Mouse (Mus musculus) spleen, adult 2 months (tissue): ENCODE results near the gene Notch4. TPM values are rescaled to one million over a fixed set of nuclear protein-coding genes. Genes with fewer than 3 reads are reported as not detected.
"Not testable (repeated sequence)": the region's sequence is repeated elsewhere in the genome, so short reads cannot be mapped to it uniquely, and the experiment has no call there.

Source experiments
- DNase-seq, 2 experiments: peaks; one replicate each; pipeline versions ENCODE4 v3.0.0 to v3.0.0-alpha.2; 2012 to 2021; ENCODE audit warnings: low spot score in 2 of 2, low read depth in 1 of 2
- H3K27ac ChIP-seq: fragments of 200-500 bp; 2 replicates; pipeline ENCODE4 v1.5.1; 2012; ENCODE audit warnings: low read length, inconsistent platforms; ENCODE audit not compliant: insufficient read depth
- H3K27me3 ChIP-seq: fragments of 200-500 bp; 2 replicates; pipeline ENCODE4 v1.6.1; 2012; ENCODE audit warnings: mild to moderate bottlenecking, moderate library complexity, low read length, inconsistent platforms; ENCODE audit not compliant: control insufficient read depth, insufficient read depth
- H3K36me3 ChIP-seq: fragments of 200-500 bp; 2 replicates; pipeline ENCODE4 v1.6.1; 2012; ENCODE audit warnings: mild to moderate bottlenecking, low read length, inconsistent platforms; ENCODE audit not compliant: control insufficient read depth, insufficient read depth
- H3K4me1 ChIP-seq: fragments of 200-500 bp; 2 replicates; pipeline ENCODE4 v1.6.1; 2011; ENCODE audit warnings: inconsistent platforms; ENCODE audit not compliant: control insufficient read depth, insufficient read depth, insufficient read length
- H3K4me3 ChIP-seq: fragments of 200-500 bp; 2 replicates; pipeline ENCODE4 v1.5.1; 2011; ENCODE audit warnings: mild to moderate bottlenecking, inconsistent platforms; ENCODE audit not compliant: insufficient read depth, insufficient read length; ENCODE audit errors: extremely low read depth
- CTCF ChIP-seq: fragments of 200-500 bp; IDR thresholded peaks from 2 replicates; pipeline ENCODE4 v1.5.1; 2011; ENCODE audit warnings: mild to moderate bottlenecking, inconsistent platforms; ENCODE audit not compliant: insufficient read depth, insufficient read length, insufficient replicate concordance; ENCODE audit errors: extremely low read depth
- POLR2A ChIP-seq: fragments of 200-500 bp; IDR thresholded peaks from 2 replicates; pipeline ENCODE4 v1.6.1; 2011; ENCODE audit warnings: low read depth, low read length, inconsistent platforms
- WGBS: fragments of 180-500 bp; shearing (Covaris S2); methylation state at CpG from one replicate; pipeline ENCODE4 v1.1.7; 2018; 5-methylcytosine and 5-hydroxymethylcytosine counted together
- polyA plus RNA-seq: library from polyadenylated mRNA; depleted of rRNA; stranded (reverse); fragments of >200 nt; gene quantifications from 2 replicates; pipeline ENCODE4 v1.2.3, GENCODE M21; 2012; rRNA removed

Notch4 gene
- 9.6 and 12.7 TPM in 2 replicates for polyA plus RNA-seq

DNA sequence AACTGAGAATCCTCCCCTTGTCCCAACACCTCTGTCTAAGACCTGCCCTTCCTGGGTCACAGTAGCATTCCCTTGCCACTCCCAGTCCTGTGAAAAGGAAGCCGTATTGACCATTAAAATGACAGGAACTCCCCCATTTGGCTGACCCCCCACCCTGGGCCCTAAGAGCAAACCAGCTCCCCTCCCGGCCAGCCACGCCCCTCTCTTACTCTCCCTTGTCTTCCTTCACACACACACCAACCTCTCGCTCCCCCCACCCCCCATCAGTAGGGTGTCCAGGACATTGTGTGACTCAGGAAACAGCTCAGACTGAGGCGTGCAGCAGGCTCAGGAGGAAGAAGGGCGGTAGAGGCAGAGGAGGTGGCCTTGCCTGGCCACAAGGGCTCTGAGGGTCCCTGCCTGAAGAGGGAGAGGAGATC, at the start of gene Notch4:
TSS of gene Notch4 (plus strand) at position 266 of the 419 bp plus-strand sequence.
- no peak within 1 kb of the TSS for H3K4me3 ChIP-seq
- 13% methylated on average over 6 of the region's 6 CpGs for WGBS
- DNase-seq: no peak
- H3K27ac ChIP-seq: 0 out of 2 replicates have a peak within 1 kb of the TSS, but pooled peaks have one; percentile 8
- H3K36me3 ChIP-seq: no peaks in the 10 kb centered on the region
- TF ChIP-seq POLR2A (no peak), CTCF (no peak)
- no peaks in the 10 kb centered on the region for H3K27me3 ChIP-seq
- H3K4me1 ChIP-seq: peaks cover 2% of the 10 kb centered on the region; the same call in 1 of the 2 replicates

DNA sequence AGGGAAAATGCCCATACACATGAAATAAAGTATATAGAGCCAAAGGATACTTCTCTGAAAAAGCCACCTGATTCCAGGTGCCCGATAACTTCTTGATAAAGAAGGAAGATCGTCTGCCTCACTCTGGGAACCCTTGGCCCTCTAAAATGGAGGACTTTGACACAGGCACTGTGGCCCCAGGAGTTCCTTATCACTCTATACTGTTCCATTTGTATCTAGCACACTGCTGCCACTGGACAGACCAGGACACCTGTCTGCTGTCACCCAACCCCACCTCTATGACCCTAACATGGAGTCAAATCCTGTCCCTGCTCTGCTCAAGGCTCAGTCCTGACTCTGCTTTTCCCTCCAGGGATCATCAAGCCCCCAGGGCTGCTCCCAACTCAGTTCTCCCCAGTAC, 47.6 kb upstream of the Notch4 start:
- Histone ChIP-seq H3K27ac (no peak overlapping the region), H3K27me3 (no peaks in the 10 kb centered on the region), H3K4me3 (no peak overlapping the region), H3K36me3 (no peaks in the 10 kb centered on the region), H3K4me1 (no peaks in the 10 kb centered on the region)
- no peak for DNase-seq
- TF ChIP-seq POLR2A: no peak
- TF ChIP-seq CTCF: no peak
- 84% methylated on average over 2 of the region's 2 CpGs for WGBS

DNA sequence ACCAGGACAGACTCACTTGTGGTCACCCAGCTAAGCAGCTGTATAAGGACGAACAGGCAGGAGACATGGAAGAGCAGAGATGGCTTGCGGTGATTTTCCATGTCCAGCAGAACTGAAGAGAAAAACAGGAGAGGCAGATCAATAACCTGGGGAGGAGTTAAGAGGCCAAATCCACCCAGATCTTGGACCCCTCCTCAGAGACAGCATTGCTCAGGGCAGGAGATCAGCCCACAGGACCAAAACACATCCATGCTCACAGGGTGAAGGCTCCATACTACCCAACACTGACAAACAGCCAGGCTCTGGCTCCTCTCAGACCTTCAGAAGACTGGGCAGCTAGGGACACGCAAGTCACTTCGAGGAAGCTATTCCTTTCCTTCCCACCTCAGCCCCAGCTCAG, 46.8 kb upstream of the Notch4 start, which contains the start of gene Btnl6:
TSS of gene Btnl6 (minus strand) at position 101 of the 400 bp plus-strand sequence.
- WGBS: 90% methylated on average over 4 of the region's 4 CpGs
- H3K4me3 ChIP-seq: no peak within 1 kb of the TSS
- DNase-seq: no peak
- no peak for TF ChIP-seq POLR2A
- no peak for TF ChIP-seq CTCF
- H3K27ac ChIP-seq: no peak within 1 kb of the TSS
- H3K27me3 ChIP-seq: no peaks in the 10 kb centered on the region
- H3K4me1 ChIP-seq: no peaks in the 10 kb centered on the region
- H3K36me3 ChIP-seq: no peaks in the 10 kb centered on the region

DNA sequence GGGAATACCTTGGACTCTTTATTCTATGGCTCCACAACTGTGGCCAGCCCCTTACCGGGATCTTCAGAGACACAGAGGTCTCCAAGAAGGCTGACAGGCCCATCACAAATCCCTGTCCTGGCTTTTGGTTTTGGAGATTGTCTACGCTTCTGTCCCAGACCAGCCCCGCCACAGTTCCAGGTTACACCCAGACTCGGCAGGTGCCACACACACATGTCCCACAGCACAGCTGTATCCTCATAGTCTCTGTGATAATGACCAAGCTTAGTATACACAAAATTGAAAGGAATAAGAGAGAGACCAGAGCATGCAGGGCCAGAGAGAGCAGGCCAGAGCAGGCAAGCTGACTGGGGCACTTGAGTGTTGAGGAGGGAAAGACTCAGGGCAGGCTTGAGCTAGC, 46.3 kb upstream of the Notch4 start:
- Histone ChIP-seq H3K27ac (no peak overlapping the region), H3K4me3 (no peak overlapping the region), H3K4me1 (no peaks in the 10 kb centered on the region), H3K27me3 (no peaks in the 10 kb centered on the region), H3K36me3 (no peaks in the 10 kb centered on the region)
- DNase-seq: no peak
- WGBS: 85% methylated on average over 4 of the region's 4 CpGs
- TF ChIP-seq POLR2A (no peak), CTCF (no peak)

- not testable (repeated sequence) for H3K4me1 ChIP-seq, DNase-seq, H3K27ac ChIP-seq, H3K36me3 ChIP-seq, H3K4me3 ChIP-seq, H3K27me3 ChIP-seq
- WGBS: 60% methylated on average over 3 of the region's 3 CpGs
Measured at GRCm38 (mm10) chr17:34518571-34518970, 45.5 kb upstream of the Notch4 start.

- DNase-seq: no peak
- TF ChIP-seq POLR2A (no peak), CTCF (no peak)
- WGBS: 68% methylated on average over 1 of the region's 1 CpGs
- no peaks in the 10 kb centered on the region for H3K27me3 ChIP-seq
- H3K4me1 ChIP-seq: no peaks in the 10 kb centered on the region
- H3K4me3 ChIP-seq: no peak overlapping the region
- H3K27ac ChIP-seq: no peak overlapping the region
- H3K36me3 ChIP-seq: no peaks in the 10 kb centered on the region
Measured at GRCm38 (mm10) chr17:34519001-34519400, 45.1 kb upstream of the Notch4 start.

- Histone ChIP-seq H3K27me3 (no peaks in the 10 kb centered on the region), H3K36me3 (no peaks in the 10 kb centered on the region), H3K4me3 (no peak overlapping the region), H3K4me1 (no peaks in the 10 kb centered on the region), H3K27ac (no peak overlapping the region)
- WGBS: 83% methylated on average over 3 of the region's 3 CpGs
- no peak for TF ChIP-seq POLR2A
- no peak for TF ChIP-seq CTCF
- no peak for DNase-seq
Measured at GRCm38 (mm10) chr17:34532671-34533070, 31.4 kb upstream of the Notch4 start.

- H3K27me3 ChIP-seq, H3K27ac ChIP-seq, H3K4me3 ChIP-seq, H3K36me3 ChIP-seq, DNase-seq, H3K4me1 ChIP-seq: not testable (repeated sequence)
- WGBS: 91% methylated on average over 13 of the region's 13 CpGs
Measured at GRCm38 (mm10) chr17:34543567-34543966, 20.5 kb upstream of the Notch4 start.
